18 mouse cellular contexts compared by ENCODE assay signal in genomic region chr13:93130674-93131073, GRCm38 (mm10).
"Had no signal": no experiment of that assay in that cellular context is flagged by ENCODE, and none has a peak within 500 bp of the region (broad histone marks: within the 10 kb centered on the region; RNA-seq: fewer than 3 reads in every experiment).

No protein-coding gene starts in this region.

- H3K27me3 ChIP-seq: midbrain, embryonic 13.5 days; neural tube, embryonic 13.5 days; neural tube, embryonic 15.5 days had no signal

- H3K27ac ChIP-seq: midbrain, embryonic 10.5 days; midbrain, embryonic 13.5 days; neural tube, embryonic 13.5 days; neural tube, embryonic 15.5 days had no signal

- DNase-seq: lung, adult 18-20 months; lung, embryonic 14.5 days; lung, postnatal 10 days; lung, postnatal 4 days; retina, postnatal 1 day; right cerebral cortex, adult 18-20 months; right cerebral cortex, postnatal 25 days; right cerebral cortex, postnatal 4 days; spleen, adult 18-20 months; thymus, adult 18-20 months; thymus, postnatal 14 days; thymus, postnatal 36 days had no signal

- H3K36me3 ChIP-seq: midbrain, embryonic 10.5 days; midbrain, embryonic 13.5 days; neural tube, embryonic 13.5 days; neural tube, embryonic 15.5 days had no signal

- H3K9me3 ChIP-seq: midbrain, embryonic 10.5 days; midbrain, embryonic 13.5 days; neural tube, embryonic 13.5 days; neural tube, embryonic 15.5 days had no signal

- ATAC-seq: midbrain, embryonic 13.5 days; midbrain, embryonic 16.5 days had no signal

- H3K4me1 ChIP-seq: neural tube, embryonic 13.5 days had no signal

- H3K4me3 ChIP-seq: midbrain, embryonic 10.5 days; midbrain, embryonic 13.5 days; myocyte; neural tube, embryonic 13.5 days; neural tube, embryonic 15.5 days had no signal

- H3K9ac ChIP-seq: lung, embryonic 14.5 days; midbrain, embryonic 13.5 days; neural tube, embryonic 13.5 days; neural tube, embryonic 15.5 days had no signal

- H3K4me2 ChIP-seq: lung, embryonic 14.5 days; midbrain, embryonic 13.5 days; neural tube, embryonic 13.5 days; neural tube, embryonic 15.5 days had no signal
